Mouse (Mus musculus): ENCODE data around the gene Lrrc25.

Gene Lrrc25

DNA sequence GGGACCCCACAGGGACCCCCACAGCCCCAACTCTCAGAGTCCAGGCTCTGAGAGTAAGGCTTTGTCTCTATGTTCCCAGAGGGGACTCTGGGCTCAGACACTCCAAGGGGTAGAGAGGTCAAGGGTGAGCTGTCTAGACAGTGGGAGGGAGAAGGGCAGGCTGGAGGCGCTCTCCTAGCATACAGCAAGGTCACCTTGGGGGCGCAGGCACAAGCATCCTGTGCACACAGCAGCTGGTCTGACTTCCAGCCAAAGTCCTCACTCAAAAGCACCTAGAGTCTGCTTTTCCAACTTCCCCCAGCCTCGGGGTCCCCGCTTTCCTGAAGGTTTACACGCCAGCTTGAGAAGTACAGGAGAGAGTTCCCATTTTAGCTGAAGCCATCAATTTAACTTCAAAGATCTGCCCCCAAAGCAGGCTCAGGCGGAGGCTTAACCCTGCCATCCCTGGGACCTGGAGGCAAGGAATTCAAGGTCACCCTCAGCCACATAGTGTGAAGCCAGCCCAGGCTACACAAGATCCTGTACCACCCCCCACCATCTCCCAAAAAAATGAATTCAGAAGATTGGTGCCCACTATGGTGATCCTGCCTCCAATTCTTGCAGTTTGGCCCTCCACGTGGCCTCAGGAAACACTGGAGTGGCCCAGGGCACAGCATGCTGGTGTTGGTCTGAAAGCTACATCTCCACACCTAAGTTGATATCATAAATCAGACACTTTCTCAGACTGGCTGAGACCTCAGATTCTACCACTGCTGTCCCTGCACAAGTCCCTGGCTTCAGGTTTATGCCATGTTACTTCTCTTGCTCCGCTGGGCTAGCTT lies 31.6 kb downstream of the Lrrc25 start:
- DNase-seq (ENCODE audit: low spot score): no peak

DNA sequence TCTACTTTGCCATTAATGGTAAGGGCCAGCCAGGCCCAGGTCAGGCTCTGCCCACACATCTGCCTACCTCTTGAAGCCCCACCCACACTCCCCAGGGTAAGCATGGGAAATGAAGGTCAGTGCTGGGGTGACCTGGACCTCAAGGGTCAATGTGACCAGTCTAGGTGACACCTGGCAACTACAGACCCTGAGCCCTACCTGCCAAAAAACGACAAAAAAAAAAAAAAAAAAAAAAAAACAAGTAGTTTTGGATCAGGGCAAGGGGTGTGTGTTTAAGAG lies 32.1 kb downstream of the Lrrc25 start:
- DNase-seq (ENCODE audit: low spot score): no peak

DNA sequence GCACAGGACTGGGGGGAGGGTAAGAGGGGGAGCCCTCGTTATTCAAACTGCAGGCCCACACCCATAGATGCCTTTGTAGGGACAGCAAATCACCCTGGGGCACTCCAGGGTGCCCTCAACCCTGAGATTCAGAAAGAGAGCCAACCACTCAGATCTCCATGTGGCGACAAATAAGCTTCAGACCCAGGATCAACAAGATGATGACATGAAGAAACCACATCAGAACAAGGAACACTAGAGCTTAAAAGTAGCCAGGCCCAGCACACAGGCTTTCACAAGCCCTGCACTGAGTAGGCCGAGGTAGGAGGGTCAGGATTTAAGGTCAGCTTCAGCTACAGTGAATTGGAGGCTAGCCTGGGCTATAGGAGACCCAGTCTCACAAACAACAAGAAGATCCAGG lies 33.0 kb downstream of the Lrrc25 start:
- no peak for DNase-seq (ENCODE audit: low spot score)

- DNase-seq (ENCODE audit: low spot score): peak; percentile 90
These were observed 33.4 kb downstream of the Lrrc25 start for GRCm38 (mm10) chr8:70649324-70649723.

- DNase-seq (ENCODE audit: low spot score): no peak
These were observed 34.4 kb downstream of the Lrrc25 start for GRCm38 (mm10) chr8:70650351-70650750.

- peak; percentile 53 for DNase-seq (ENCODE audit: low spot score)
These were observed 37.3 kb downstream of the Lrrc25 start for GRCm38 (mm10) chr8:70653226-70653625.

DNA sequence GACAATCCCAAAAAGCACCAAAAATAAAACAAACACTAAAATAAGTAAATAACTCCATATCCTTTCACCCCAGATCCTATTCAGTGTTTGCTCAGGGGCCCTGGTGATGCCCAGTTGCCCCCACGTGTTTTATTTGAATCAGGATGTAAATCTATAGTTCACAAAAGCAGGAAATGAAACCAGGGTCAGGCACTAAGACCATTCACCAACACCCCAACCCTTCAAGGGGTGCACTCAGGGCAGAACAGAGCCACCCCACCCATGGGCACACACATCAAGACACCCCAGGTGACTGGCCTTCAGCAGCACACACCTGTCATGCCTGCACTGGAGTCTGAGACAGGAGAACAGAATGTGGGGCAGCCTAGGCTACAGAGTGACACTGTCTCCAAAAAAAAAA lies 38.2 kb downstream of the Lrrc25 start:
- no peak for DNase-seq (ENCODE audit: low spot score)

DNA sequence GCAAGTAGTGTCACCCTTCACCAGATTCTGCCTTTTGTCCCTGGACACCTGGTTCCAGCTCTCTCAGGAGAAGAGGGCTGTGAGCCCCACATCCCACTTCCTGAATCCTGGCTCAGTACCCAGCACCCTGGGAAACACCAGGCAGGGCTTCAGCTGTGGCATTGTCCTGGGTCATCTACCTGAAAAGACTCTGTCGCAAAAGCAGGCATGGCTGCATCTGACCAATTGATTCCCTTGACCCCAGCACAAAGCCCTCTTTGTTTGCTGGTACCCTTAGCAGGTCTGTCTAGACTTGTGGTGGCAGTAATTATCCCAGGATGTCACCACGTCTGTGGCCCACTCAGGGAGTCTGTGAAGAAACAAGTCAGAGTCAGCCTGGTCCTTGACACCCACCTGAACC lies 39.5 kb downstream of the Lrrc25 start:
- no peak for DNase-seq (ENCODE audit: low spot score)

DNA sequence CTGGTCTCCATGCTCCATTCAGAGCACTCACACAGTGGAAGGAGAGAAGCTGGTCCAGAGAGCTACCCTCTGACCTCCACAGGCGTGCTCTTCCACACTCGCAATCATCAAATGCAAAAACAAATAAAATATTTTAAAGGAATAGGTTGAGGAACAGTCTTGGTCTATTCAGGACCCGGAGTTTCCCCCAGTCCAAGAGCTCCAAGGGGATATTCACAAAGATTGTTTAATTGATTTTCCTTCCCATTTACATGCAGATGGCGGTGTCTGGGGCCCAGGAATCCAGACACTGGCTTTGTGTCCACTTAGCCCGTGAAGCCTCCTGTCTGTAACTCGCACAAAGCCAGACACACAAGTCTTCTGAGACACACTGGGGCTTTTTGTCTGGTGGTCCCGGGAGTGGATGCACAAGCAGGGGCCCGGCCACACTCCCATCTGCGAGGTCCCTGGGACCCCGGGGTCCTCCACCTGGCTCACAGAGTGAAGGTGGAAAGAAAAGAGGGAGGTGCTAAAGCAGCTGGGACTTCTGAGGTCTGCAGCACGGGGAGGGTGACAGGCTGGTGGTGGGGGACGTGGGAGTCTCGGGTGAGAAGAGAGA lies 40.3 kb downstream of the Lrrc25 start:
- DNase-seq (ENCODE audit: low spot score): no peak

GRCm38 (mm10) chr8:70657214-70657613 lies 41.3 kb downstream of the Lrrc25 start:
- no peak for DNase-seq (ENCODE audit: low spot score)

DNA sequence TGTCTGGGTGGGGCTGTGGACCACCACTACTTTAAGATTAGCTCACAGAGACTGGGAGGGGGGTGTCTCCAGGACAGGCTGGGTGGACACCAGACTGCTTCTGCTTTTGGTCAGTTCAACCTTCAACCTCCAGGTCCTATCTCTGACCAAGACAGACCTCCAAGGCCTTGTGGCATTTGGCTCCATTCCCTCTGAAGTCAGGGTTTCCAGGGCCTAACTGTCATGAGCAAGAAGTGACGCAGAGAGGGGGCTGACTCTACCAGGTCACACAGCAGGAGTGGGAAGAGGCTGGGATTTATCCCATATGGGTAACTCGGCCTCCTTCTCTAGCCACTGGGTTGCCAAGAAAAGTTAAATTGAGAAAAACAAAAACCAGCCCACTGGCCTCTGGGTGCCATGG lies 41.8 kb downstream of the Lrrc25 start:
- DNase-seq (ENCODE audit: low spot score): no peak

- DNase-seq (ENCODE audit: low spot score): no peak
These were observed 43.1 kb downstream of the Lrrc25 start for GRCm38 (mm10) chr8:70658897-70659603.

DNA sequence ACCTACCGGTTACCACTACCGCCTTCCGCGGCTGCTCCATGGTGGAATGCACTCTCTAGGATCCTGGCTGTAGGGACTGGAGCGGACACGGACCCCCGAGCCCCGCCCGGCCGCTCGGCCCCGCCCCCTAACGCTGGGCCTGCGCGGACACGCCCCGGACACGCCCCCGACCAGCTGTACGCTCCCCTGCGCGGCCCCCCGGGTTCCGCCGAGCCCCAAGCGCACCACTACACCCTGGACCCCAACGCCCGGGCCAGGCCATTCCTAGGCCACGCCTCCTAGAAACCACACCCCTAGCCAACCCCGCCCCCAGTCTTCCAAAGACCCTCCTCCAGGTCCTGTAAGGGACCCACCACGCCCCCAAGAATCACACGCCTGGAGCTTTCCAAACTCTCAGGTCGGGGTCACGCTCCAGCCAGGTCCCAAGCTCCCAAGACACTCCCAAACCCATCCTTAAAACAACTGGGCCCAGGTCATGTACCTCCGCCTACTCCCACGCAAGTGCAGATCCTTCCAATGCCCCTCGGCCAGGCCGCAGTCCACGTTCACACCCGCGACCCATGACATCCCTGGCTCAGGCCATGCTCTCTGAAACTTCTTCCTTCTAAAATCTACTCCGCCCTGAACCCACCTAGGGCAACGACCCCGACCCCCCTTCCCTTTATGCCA lies 43.8 kb downstream of the Lrrc25 start:
- DNase-seq (ENCODE audit: low spot score): peak; percentile 93

DNA sequence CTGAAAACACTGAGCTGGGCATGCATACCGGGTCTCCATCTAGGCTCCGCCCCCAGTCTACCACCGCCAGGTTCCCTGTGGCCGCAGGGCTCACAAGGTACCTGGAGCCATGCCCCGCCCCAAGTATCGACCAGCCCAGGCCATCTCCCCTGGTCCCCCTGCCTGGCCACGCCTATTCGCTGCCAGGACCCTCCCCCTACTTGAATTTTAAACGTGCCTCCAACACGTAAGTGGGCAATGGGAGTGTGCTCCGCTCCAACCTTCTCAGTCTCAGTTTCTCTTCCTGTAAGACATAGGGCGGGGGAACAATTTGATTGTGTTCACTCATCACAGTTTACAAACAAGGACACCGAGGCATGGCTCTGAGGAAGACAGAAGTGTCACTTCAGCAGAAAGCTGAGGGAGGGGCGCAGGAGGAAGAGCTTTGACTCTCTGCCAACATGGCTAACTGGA lies 44.3 kb downstream of the Lrrc25 start, which contains the start of gene Pgpep1:
Gene Pgpep1 (minus strand): TSS at position 116 of the 453 bp plus-strand sequence.
- DNase-seq (ENCODE audit: low spot score): no peak

DNA sequence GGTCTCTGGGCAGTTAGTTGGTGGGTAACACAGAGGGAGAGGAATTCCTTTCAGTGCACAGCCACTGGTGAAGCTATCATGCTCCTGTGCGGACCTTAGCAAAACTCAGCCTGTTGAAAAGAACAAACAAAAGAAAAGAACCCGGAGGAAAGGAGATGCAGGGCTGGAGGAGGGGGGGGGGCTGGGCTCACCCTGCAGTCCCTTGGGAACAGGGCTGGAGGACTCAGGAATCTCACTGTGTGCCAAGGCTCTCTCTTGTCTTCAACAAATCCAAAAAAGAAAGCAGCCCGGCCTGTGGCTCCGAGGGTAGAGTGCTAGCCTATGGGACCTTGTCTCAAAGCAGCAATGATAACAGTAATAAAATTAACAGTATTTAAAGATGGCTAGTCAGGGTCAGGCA lies 47.7 kb downstream of the Lrrc25 start:
- no peak for DNase-seq (ENCODE audit: low spot score)

DNA sequence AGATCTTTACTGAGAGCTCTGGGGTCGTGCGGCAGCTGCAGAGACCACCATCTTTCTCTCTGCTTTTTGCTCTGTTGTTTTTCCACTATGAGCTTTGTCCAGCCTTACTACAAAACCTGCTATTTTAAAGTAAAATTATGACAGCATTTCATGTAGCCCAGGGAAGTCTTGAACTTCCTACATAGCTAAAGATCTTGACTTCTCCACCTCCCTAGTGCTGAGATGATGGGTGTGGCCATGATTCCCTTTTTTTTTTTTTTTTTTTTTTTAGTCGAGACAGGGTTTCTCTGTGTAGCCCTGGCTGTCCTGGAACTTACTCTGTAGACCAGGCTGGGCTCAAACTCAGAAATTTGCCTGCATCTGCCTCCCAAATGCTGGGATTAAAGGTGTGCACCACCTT lies 48.7 kb downstream of the Lrrc25 start:
- no peak for DNase-seq (ENCODE audit: low spot score)

GRCm38 (mm10) chr8:70665599-70665998 lies 49.6 kb downstream of the Lrrc25 start:
- DNase-seq (ENCODE audit: low spot score): no peak

DNA sequence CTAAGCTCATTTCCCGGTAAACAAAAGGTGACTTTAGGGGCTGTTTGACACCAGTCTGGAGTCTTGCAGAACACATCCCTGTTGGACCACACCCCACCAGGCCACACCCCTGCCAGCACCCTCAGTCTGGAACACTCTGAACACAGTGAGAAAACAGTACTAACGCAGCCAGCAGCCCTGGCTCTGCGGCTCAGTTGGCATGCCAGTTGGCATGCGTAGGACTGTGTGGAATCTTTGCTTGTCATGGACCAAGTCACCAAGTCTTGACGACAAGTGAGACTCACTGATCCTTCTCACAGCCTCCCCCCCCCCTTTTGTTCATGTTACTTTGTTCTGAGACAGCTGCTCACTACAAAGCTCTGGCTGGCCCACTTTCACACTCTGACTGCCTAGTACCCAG lies 51.1 kb downstream of the Lrrc25 start:
- peak; percentile 52 for DNase-seq (ENCODE audit: low spot score)
